Mouse (Mus musculus) gastrocnemius, postnatal 36 days (tissue): ENCODE measurements at regions not wholly inside any gene's neighbourhood (a gene's known extent, or its start where the extent isn't known, plus 50 kb on each side); places are given as distances from the start of the nearest gene placed in this dataset.
A peak's percentile ranks its signal among the peaks of the same experiment; 100 is the strongest.

Experiments
- DNase-seq, 2 experiments: peaks; one replicate each; pipeline ENCODE4 v3.0.0; 2022
- intact Hi-C: fragments of 180-260 bp; cut with DNase I; formaldehyde crosslinking; loops from one replicate; pipeline ENCODE4 v1.15.1; 2025

- DNase-seq: no peak
Measured at GRCm38 (mm10) chr2:34111286-34111685, 223.5 kb upstream of the Mvb12b start.

GRCm38 (mm10) chr2:34110582-34110981 is 222.8 kb upstream of the Mvb12b start:
- no peak for DNase-seq
- intact Hi-C loops: no loop called here

More at GRCm38 (mm10) chr2:34111286-34111685, 223.5 kb upstream of the Mvb12b start:
- intact Hi-C loops: no loop called here

- DNase-seq: no peak
- intact Hi-C loops: no loop called here
Measured at GRCm38 (mm10) chr2:34107566-34108303, 220.0 kb upstream of the Mvb12b start.

- intact Hi-C loops: no loop called here
- no peak for DNase-seq
Measured at GRCm38 (mm10) chr2:34106837-34107565, 219.3 kb upstream of the Mvb12b start.

GRCm38 (mm10) chr2:34106245-34106644 is 218.5 kb upstream of the Mvb12b start:
- no peak for DNase-seq
- intact Hi-C loops: no loop called here

- intact Hi-C loops: no loop called here
Measured at GRCm38 (mm10) chr2:34105271-34106051, 217.7 kb upstream of the Mvb12b start.

GRCm38 (mm10) chr2:34098004-34098547 is 210.3 kb upstream of the Mvb12b start:
- intact Hi-C loops: no loop called here
- DNase-seq: no peak

More at GRCm38 (mm10) chr2:34105271-34106051, 217.7 kb upstream of the Mvb12b start:
- DNase-seq: no peak

- intact Hi-C loops: no loop called here
- DNase-seq: peak; percentile 19 to 44
Measured at GRCm38 (mm10) chr2:34096561-34096960, 208.8 kb upstream of the Mvb12b start.

- no peak for DNase-seq
- intact Hi-C loops: no loop called here
Measured at GRCm38 (mm10) chr2:34088832-34089231, 201.1 kb upstream of the Mvb12b start.

- no peak for DNase-seq
- intact Hi-C loops: no loop called here
Measured at GRCm38 (mm10) chr2:34086130-34086529, 198.4 kb upstream of the Mvb12b start.

GRCm38 (mm10) chr2:34084513-34084912 is 196.8 kb upstream of the Mvb12b start:
- no peak for DNase-seq
- intact Hi-C loops: no loop called here

- no peak for DNase-seq
- intact Hi-C loops: no loop called here
Measured at GRCm38 (mm10) chr2:34082486-34082885, 194.7 kb upstream of the Mvb12b start.

- intact Hi-C loops: no loop called here
- no peak for DNase-seq
Measured at GRCm38 (mm10) chr2:34080176-34080575, 192.4 kb upstream of the Mvb12b start.

GRCm38 (mm10) chr2:34079282-34079681 is 191.5 kb upstream of the Mvb12b start:
- intact Hi-C loops: no loop called here
- DNase-seq: no peak

- DNase-seq: no peak
- intact Hi-C loops: no loop called here
Measured at GRCm38 (mm10) chr2:34078875-34079262, 191.1 kb upstream of the Mvb12b start.

- intact Hi-C loops: no loop called here
- no peak for DNase-seq
Measured at GRCm38 (mm10) chr2:34078248-34078874, 190.6 kb upstream of the Mvb12b start.

- intact Hi-C loops: no loop called here
- DNase-seq: no peak
Measured at GRCm38 (mm10) chr2:34076346-34076745, 188.6 kb upstream of the Mvb12b start.

- DNase-seq: no peak
- intact Hi-C loops: no loop called here
Measured at GRCm38 (mm10) chr2:34074066-34074465, 186.3 kb upstream of the Mvb12b start.

GRCm38 (mm10) chr2:34065592-34065991 is 177.8 kb upstream of the Mvb12b start:
- intact Hi-C loops: no loop called here
- no peak for DNase-seq

GRCm38 (mm10) chr2:34065090-34065489 is 177.3 kb upstream of the Mvb12b start:
- intact Hi-C loops: no loop called here
- DNase-seq: no peak
